19 mouse cellular contexts compared by ENCODE assay signal in the genomic region with DNA sequence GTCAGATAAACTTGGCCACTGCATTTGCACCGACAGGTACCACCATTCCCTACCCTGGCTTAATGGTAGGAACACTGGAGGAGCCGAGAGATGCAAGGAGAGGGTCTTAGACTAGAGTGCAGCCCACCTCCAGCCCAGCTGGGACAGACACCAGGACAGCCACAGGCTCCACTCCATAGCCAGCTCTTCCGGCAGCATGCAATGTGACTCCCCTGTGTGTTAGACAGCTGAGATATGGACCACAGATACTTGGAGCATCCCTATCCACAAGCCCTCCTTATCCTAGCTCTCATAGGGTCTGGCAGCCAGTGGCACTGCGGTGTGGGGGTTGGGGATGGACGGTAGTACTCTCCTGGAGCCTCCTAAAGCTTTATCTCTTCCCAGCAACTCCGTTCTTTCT.
A peak's percentile ranks its signal among the peaks of the same experiment; 100 is the strongest.
DNase-seq lines count a peak whose midpoint lies in the region; ATAC-seq and TF ChIP-seq lines count a peak whose summit lies in the region.
"Had no signal": no experiment of that assay in that cellular context is flagged by ENCODE, and none has a peak within 500 bp of the region (broad histone marks: within the 10 kb centered on the region; RNA-seq: fewer than 3 reads in every experiment).

No protein-coding gene starts in this region.

- no peak overlapping the region for H3K4me2 ChIP-seq in forebrain, postnatal 0 days (ENCODE audit: low read depth)
- no peak overlapping the region for H3K4me2 ChIP-seq in forebrain, embryonic 13.5 days
- H3K4me2 ChIP-seq in heart, embryonic 15.5 days = no peak overlapping the region
- no peak overlapping the region for H3K4me2 ChIP-seq in lung, postnatal 0 days (replicated peaks; ENCODE audit: low read depth, low read length)
- H3K4me2 ChIP-seq: embryonic facial prominence, embryonic 15.5 days; hindbrain, embryonic 13.5 days; limb, embryonic 13.5 days; midbrain, embryonic 13.5 days; neural tube, embryonic 12.5 days had no signal

- no peaks in the 10 kb centered on the region for H3K36me3 ChIP-seq in forebrain, postnatal 0 days (ENCODE audit: insufficient read depth)
- no peaks in the 10 kb centered on the region for H3K36me3 ChIP-seq in forebrain, embryonic 13.5 days (ENCODE audit: poor library complexity, severe bottlenecking)
- no peaks in the 10 kb centered on the region for H3K36me3 ChIP-seq in heart, embryonic 15.5 days
- H3K36me3 ChIP-seq in lung, postnatal 0 days (ENCODE audit: insufficient read depth, low read length) = no peaks in the 10 kb centered on the region
- H3K36me3 ChIP-seq: embryonic facial prominence, embryonic 15.5 days; G1E; hindbrain, embryonic 13.5 days; limb, embryonic 13.5 days; midbrain, embryonic 13.5 days; neural tube, embryonic 12.5 days had no signal

- DNase-seq in forebrain, postnatal 0 days = no peak
- DNase-seq in heart, postnatal 4 days = no peak
- peak; percentile 3 for DNase-seq in lung, postnatal 0 days (ENCODE audit: low spot score)
- no peak for DNase-seq in lung, postnatal 10 days
- DNase-seq: adrenal gland, postnatal 36 days; cerebellum, adult 9-10 months; kidney, adult 18-20 months; kidney, postnatal 4 days; lung, adult 18-20 months had no signal

- no peaks in the 10 kb centered on the region for H3K4me1 ChIP-seq in forebrain, postnatal 0 days (ENCODE audit: insufficient read depth)
- H3K4me1 ChIP-seq in forebrain, embryonic 13.5 days = peaks cover 9% of the 10 kb centered on the region; the same call in 1 of the 2 replicates
- peaks cover 34% of the 10 kb centered on the region for H3K4me1 ChIP-seq in heart, embryonic 15.5 days (replicated peaks)
- peaks cover 9% of the 10 kb centered on the region; the same call in 1 of the 2 replicates for H3K4me1 ChIP-seq in lung, postnatal 0 days (ENCODE audit: insufficient read depth, low read depth, low read length)
- H3K4me1 ChIP-seq: neural tube, embryonic 12.5 days had no signal

- H3K9ac ChIP-seq in forebrain, postnatal 0 days = no peak overlapping the region
- H3K9ac ChIP-seq in forebrain, embryonic 13.5 days = no peak overlapping the region
- H3K9ac ChIP-seq in heart, embryonic 15.5 days = no peak overlapping the region
- H3K9ac ChIP-seq in lung, postnatal 0 days (replicated peaks; ENCODE audit: low read depth) = no peak overlapping the region
- H3K9ac ChIP-seq: embryonic facial prominence, embryonic 15.5 days; hindbrain, embryonic 13.5 days; limb, embryonic 13.5 days; midbrain, embryonic 13.5 days; neural tube, embryonic 12.5 days had no signal

- no peak overlapping the region for H3K4me3 ChIP-seq in forebrain, postnatal 0 days (ENCODE audit: low read depth, low read length)
- H3K4me3 ChIP-seq in forebrain, embryonic 13.5 days = no peak overlapping the region
- H3K4me3 ChIP-seq in heart, embryonic 15.5 days = no peak overlapping the region
- no peak overlapping the region for H3K4me3 ChIP-seq in lung, postnatal 0 days (ENCODE audit: low read depth, low read length)
- H3K4me3 ChIP-seq: embryonic facial prominence, embryonic 15.5 days; hindbrain, embryonic 13.5 days; limb, embryonic 13.5 days; midbrain, embryonic 13.5 days; neural tube, embryonic 12.5 days had no signal

- TF ChIP-seq EP300 in lung, postnatal 0 days (IDR thresholded peaks at IDR 0.05) = no peak

- no peaks in the 10 kb centered on the region for H3K9me3 ChIP-seq in forebrain, postnatal 0 days (ENCODE audit: low read length)
- H3K9me3 ChIP-seq in forebrain, embryonic 13.5 days (replicated peaks) = no peaks in the 10 kb centered on the region
- no peaks in the 10 kb centered on the region for H3K9me3 ChIP-seq in heart, embryonic 15.5 days (replicated peaks)
- H3K9me3 ChIP-seq in lung, postnatal 0 days (ENCODE audit: low read length) = no peaks in the 10 kb centered on the region
- H3K9me3 ChIP-seq: embryonic facial prominence, embryonic 15.5 days; G1E; hindbrain, embryonic 13.5 days; limb, embryonic 13.5 days; midbrain, embryonic 13.5 days; neural tube, embryonic 12.5 days had no signal

- ATAC-seq in forebrain, postnatal 0 days = no peak
- no peak for ATAC-seq in forebrain, embryonic 13.5 days
- ATAC-seq in heart, embryonic 15.5 days (replicated peaks; ENCODE audit: insufficient number of reproducible peaks, insufficient read depth, low FRiP score, low read depth) = no peak
- ATAC-seq in lung, postnatal 0 days = no peak
- no peak for ATAC-seq in inflammation-experienced regulatory T-cells, adult 6 months
- ATAC-seq: midbrain, embryonic 13.5 days; Patski had no signal

- 90% methylated on average over 6 of the region's 6 CpGs for WGBS in forebrain, postnatal 0 days
- 83% methylated on average over 6 of the region's 6 CpGs for WGBS in forebrain, embryonic 13.5 days
- 72% methylated on average over 6 of the region's 6 CpGs for WGBS in heart, embryonic 15.5 days
- WGBS in lung, postnatal 0 days = 88% methylated on average over 6 of the region's 6 CpGs

- peak overlapping the region; percentile 17; the same call in 1 of the 2 replicates for H3K27ac ChIP-seq in forebrain, postnatal 0 days (ENCODE audit: low read depth, low read length)
- no peak overlapping the region for H3K27ac ChIP-seq in forebrain, embryonic 13.5 days
- H3K27ac ChIP-seq in heart, embryonic 15.5 days = peak overlapping the region; percentile 58; the same call in 1 of the 2 replicates
- H3K27ac ChIP-seq in lung, postnatal 0 days (ENCODE audit: low read length) = no peak overlapping the region
- H3K27ac ChIP-seq: embryonic facial prominence, embryonic 15.5 days; hindbrain, embryonic 13.5 days; limb, embryonic 13.5 days; midbrain, embryonic 13.5 days; neural tube, embryonic 12.5 days had no signal

- no peaks in the 10 kb centered on the region for H3K27me3 ChIP-seq in forebrain, postnatal 0 days (ENCODE audit: insufficient read depth, low read length)
- no peaks in the 10 kb centered on the region for H3K27me3 ChIP-seq in forebrain, embryonic 13.5 days
- no peaks in the 10 kb centered on the region for H3K27me3 ChIP-seq in heart, embryonic 15.5 days
- no peaks in the 10 kb centered on the region for H3K27me3 ChIP-seq in lung, postnatal 0 days (replicated peaks; ENCODE audit: insufficient read depth, low read length)
- H3K27me3 ChIP-seq: embryonic facial prominence, embryonic 15.5 days; hindbrain, embryonic 13.5 days; limb, embryonic 13.5 days; midbrain, embryonic 13.5 days; neural tube, embryonic 12.5 days; Patski had no signal

- TF ChIP-seq CTCF in forebrain, postnatal 0 days (IDR thresholded peaks at IDR 0.05; ENCODE audit: low read depth) = no peak
- no peak for TF ChIP-seq CTCF in lung, postnatal 0 days (IDR thresholded peaks at IDR 0.05)

Comparison
In these comparisons a context has a peak if more than half of its experiments do, and no peak if none do; other contexts are left out.
1. H3K27ac ChIP-seq: peak in forebrain, postnatal 0 days (single experiment) and heart, embryonic 15.5 days (single experiment); none in forebrain, embryonic 13.5 days (single experiment) and lung, postnatal 0 days (single experiment).